Mouse (Mus musculus): ENCODE data around the gene Ankrd7. TPM values are rescaled to one million over a fixed set of nuclear protein-coding genes. Genes with fewer than 3 reads are reported as not detected.

Gene Ankrd7
- not detected for total RNA-seq (2023)

DNA sequence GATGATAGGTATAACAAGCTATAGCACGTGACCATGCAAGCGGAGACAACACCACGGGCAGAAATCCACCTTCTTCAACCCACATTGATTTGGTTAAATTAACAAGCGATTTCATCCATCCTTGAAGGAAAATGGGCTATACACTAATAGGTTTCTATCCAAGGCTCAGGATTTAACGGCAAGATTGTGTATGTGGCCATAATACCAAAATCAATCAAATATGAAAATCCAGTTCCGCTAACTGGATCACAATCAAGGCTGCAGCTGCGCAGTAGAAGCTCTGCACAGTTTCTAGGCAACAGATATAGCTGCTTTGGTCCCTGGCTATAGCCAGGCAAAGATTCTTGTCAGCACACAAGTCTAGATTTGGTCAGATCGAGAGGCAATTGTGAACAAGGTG lies at the start of gene Ankrd7:
Gene Ankrd7 (plus strand): TSS at position 301 of the 400 bp plus-strand sequence.

DNA sequence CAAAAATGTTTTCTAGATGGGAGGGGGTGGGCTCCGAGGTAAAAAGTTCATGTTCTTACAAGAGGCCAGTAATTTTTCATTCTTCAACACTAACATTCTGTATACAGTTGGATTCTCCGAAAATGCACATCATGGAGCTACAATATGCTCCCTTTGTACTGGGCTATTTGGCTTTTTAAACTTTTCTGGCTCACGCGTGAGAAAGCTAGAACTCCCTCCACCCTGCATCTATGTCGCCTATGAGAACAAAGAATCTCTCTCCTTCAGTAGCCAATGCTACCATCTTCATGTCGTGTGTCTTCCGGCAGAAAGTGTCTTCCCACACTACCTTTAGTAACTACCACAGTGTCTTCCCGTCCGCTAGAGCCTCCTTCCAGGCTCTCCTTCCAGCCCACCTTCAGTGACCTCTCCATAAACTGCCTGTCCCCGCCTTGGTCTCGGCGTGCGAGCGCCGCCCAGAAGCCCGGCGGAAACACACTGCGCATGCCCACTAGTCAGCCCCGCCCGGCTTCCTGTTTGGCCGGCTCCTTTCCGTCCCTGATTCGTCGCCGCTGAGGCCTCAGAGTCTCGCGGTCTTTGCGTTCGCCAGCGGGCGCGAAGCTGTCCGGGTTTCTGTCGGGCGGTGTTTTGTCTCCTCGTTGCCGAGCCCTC lies 17.9 kb upstream of the Ankrd7 start, which contains the start of gene Lsm8:
Gene Lsm8 (plus strand): TSS at position 529 of the 651 bp plus-strand sequence.

Other genes with a start within 250 kb of the Ankrd7 start
- gene Lsm8, start 17.7 kb upstream of the Ankrd7 start, total RNA-seq (2023) = 53.2 TPM